18 mouse cellular contexts compared by ENCODE assay signal in genomic region chr3:131570506-131570905, GRCm38 (mm10). TPM values are rescaled to one million over a fixed set of nuclear protein-coding genes. Genes with fewer than 3 reads are reported as not detected.
DNase-seq lines count a peak whose midpoint lies in the region; ATAC-seq and TF ChIP-seq lines count a peak whose summit lies in the region.
"Had no signal": no experiment of that assay in that cellular context is flagged by ENCODE, and none has a peak within 500 bp of the region (broad histone marks: within the 10 kb centered on the region; RNA-seq: fewer than 3 reads in every experiment).

No protein-coding gene starts in this region.

- no peak overlapping the region for H3K9ac ChIP-seq in kidney, embryonic 14.5 days (ENCODE audit: low read depth, low read length)
- H3K9ac ChIP-seq in forebrain, embryonic 15.5 days (replicated peaks), result no peak overlapping the region
- H3K9ac ChIP-seq: embryonic facial prominence, embryonic 12.5 days; forebrain, embryonic 13.5 days had no signal

- DNase-seq in kidney, adult 2 months, result no peak
- DNase-seq in 3T3-L1 (ENCODE audit: low read depth, low spot score), result peak; percentile 27
- DNase-seq in 416B (ENCODE audit: low read depth), result peak; percentile 57
- no peak for DNase-seq in spleen, adult 18-20 months
- DNase-seq: adrenal gland, adult 8-10 months; adrenal gland, postnatal 14 days; adrenal gland, postnatal 36 days; cerebellum, adult 11-12 months; cerebellum, adult 9-10 months had no signal

- peaks cover 28% of the 10 kb centered on the region for H3K4me1 ChIP-seq in kidney, adult 2 months (ENCODE audit: control insufficient read depth, insufficient read depth, low read length)
- peaks cover 4% of the 10 kb centered on the region; the same call in 1 of the 2 replicates for H3K4me1 ChIP-seq in kidney, embryonic 14.5 days (ENCODE audit: control insufficient read depth, insufficient read depth, low read length)
- peaks cover 15% of the 10 kb centered on the region for H3K4me1 ChIP-seq in forebrain, embryonic 15.5 days

- H3K4me3 ChIP-seq in kidney, adult 2 months (ENCODE audit: insufficient read depth, low read depth, low read length), result no peak overlapping the region
- no peak overlapping the region for H3K4me3 ChIP-seq in kidney, embryonic 14.5 days (ENCODE audit: low read length)
- H3K4me3 ChIP-seq in forebrain, embryonic 15.5 days, result no peak overlapping the region
- H3K4me3 ChIP-seq: embryonic facial prominence, embryonic 10.5 days; embryonic facial prominence, embryonic 12.5 days; forebrain, embryonic 13.5 days had no signal

- no peaks in the 10 kb centered on the region for H3K9me3 ChIP-seq in kidney, embryonic 14.5 days (ENCODE audit: control insufficient read depth, low read length)
- H3K9me3 ChIP-seq in forebrain, embryonic 15.5 days, result no peaks in the 10 kb centered on the region
- H3K9me3 ChIP-seq: embryonic facial prominence, embryonic 10.5 days; embryonic facial prominence, embryonic 12.5 days; forebrain, embryonic 13.5 days had no signal

- 25% methylated on average over 1 of the region's 1 CpGs for WGBS in kidney, adult 2 months
- 78% methylated on average over 1 of the region's 1 CpGs for WGBS in kidney, embryonic 14.5 days
- 67% methylated on average over 1 of the region's 1 CpGs for WGBS in forebrain, embryonic 15.5 days

- peak overlapping the region; percentile 3; the same call in 1 of the 2 replicates for H3K27ac ChIP-seq in kidney, adult 2 months (ENCODE audit: insufficient read depth, low read depth, low read length)
- no peak overlapping the region for H3K27ac ChIP-seq in kidney, embryonic 14.5 days (ENCODE audit: low read depth, low read length)
- H3K27ac ChIP-seq in forebrain, embryonic 15.5 days (replicated peaks), result no peak overlapping the region
- H3K27ac ChIP-seq: embryonic facial prominence, embryonic 10.5 days; embryonic facial prominence, embryonic 12.5 days; forebrain, embryonic 13.5 days had no signal

- no peak overlapping the region for H3K4me2 ChIP-seq in kidney, embryonic 14.5 days (replicated peaks; ENCODE audit: low read depth, low read length)
- no peak overlapping the region for H3K4me2 ChIP-seq in forebrain, embryonic 15.5 days (replicated peaks)
- H3K4me2 ChIP-seq: embryonic facial prominence, embryonic 12.5 days; forebrain, embryonic 13.5 days had no signal

- ATAC-seq in kidney, embryonic 14.5 days (ENCODE audit: low FRiP score, low TSS enrichment), result no peak
- peak; percentile 25 to 33; a peak in 2 of 4 replicates for ATAC-seq in hematopoietic stem cell, adult 5-6 weeks (replicated peaks in 1 of 2; ENCODE audit: insufficient read depth in 1 of 2, low FRiP score in 2 of 2, low TSS enrichment in 1 of 2, low read depth in 1 of 2, poor library complexity in 2 of 2, severe bottlenecking in 2 of 2)
- ATAC-seq in forebrain, embryonic 15.5 days (replicated peaks), result no peak
- ATAC-seq: activated CD4-positive, CD25-positive, alpha-beta regulatory T cell, adult 4 months; forebrain, embryonic 13.5 days; forebrain, embryonic 16.5 days; Patski had no signal

- no peaks in the 10 kb centered on the region for H3K27me3 ChIP-seq in kidney, adult 2 months (replicated peaks; ENCODE audit: control insufficient read depth, insufficient read depth, low read length)
- H3K27me3 ChIP-seq in kidney, embryonic 14.5 days (ENCODE audit: control insufficient read depth, insufficient read depth, low read length), result no peaks in the 10 kb centered on the region
- H3K27me3 ChIP-seq in forebrain, embryonic 15.5 days, result no peaks in the 10 kb centered on the region
- H3K27me3 ChIP-seq: embryonic facial prominence, embryonic 12.5 days; forebrain, embryonic 13.5 days; Patski had no signal

- H3K36me3 ChIP-seq in kidney, adult 2 months (ENCODE audit: control insufficient read depth, insufficient read depth, low read length), result no peaks in the 10 kb centered on the region
- no peaks in the 10 kb centered on the region for H3K36me3 ChIP-seq in kidney, embryonic 14.5 days (ENCODE audit: control insufficient read depth, insufficient read depth, low read length)
- no peaks in the 10 kb centered on the region for H3K36me3 ChIP-seq in forebrain, embryonic 15.5 days
- H3K36me3 ChIP-seq: embryonic facial prominence, embryonic 12.5 days had no signal

- no peak for TF ChIP-seq CTCF in kidney, adult 2 months (conservative IDR thresholded peaks at IDR 0.05; ENCODE audit: insufficient read depth, insufficient read length, low read depth, low read length)

- TF ChIP-seq POLR2A in kidney, adult 2 months (IDR thresholded peaks at IDR 0.05; ENCODE audit: low read depth, low read length), result no peak

RNA-seq across cellular contexts. Expression of gene Papss1, which starts 5.9 kb away (rescaled TPM):
- polyA plus RNA-seq in kidney, adult 2 months (2012; rRNA removed), result 56.2 and 56.3 TPM in 2 replicates
- polyA plus RNA-seq in kidney, embryonic 14.5 days (2014; fragmentation: Nextera tagmentation; extraction: Ambion mirVana), result 70.3 and 96.0 TPM in 2 replicates
- total RNA-seq in hematopoietic stem cell, adult 5-6 weeks (2017), result 37.1 and 37.3 TPM in 2 replicates
- 123 and 126 TPM in 2 replicates for polyA plus RNA-seq in forebrain, embryonic 15.5 days (2015; fragmentation: Nextera tagmentation; extraction: Ambion mirVana)

Comparison
In these comparisons a context has a peak if more than half of its experiments do, and no peak if none do; other contexts are left out.
1. DNase-seq: peak in 3T3-L1 (single experiment) and 416B (single experiment); none in kidney, adult 2 months (single experiment) and spleen, adult 18-20 months (0 of 2).
2. ATAC-seq: peak in hematopoietic stem cell, adult 5-6 weeks (2 of 2); none in kidney, embryonic 14.5 days (single experiment) and forebrain, embryonic 15.5 days (single experiment).